Mouse (Mus musculus) CD8-positive naive resting alpha-beta T cell, adult 2 months (primary cell): ENCODE measurements around the gene Pck1.
"Not testable (repeated sequence)": the region's sequence is repeated elsewhere in the genome, so short reads cannot be mapped to it uniquely, and the experiment has no call there.

ENCODE experiments used
- DNase-seq, 2 experiments: peaks; one replicate each; pipeline ENCODE4 v3.0.0; 2022; ENCODE audit warnings: low read depth in 2 of 2, low spot score in 2 of 2

The Pck1 gene

GRCm38 (mm10) chr2:173152436-173153151, at the start of gene Pck1:
Gene Pck1 (plus strand): TSS chr2:173153048.
- DNase-seq = no peak

- no peak for DNase-seq
Observed at GRCm38 (mm10) chr2:173106409-173106808, 46.4 kb upstream of the Pck1 start.

GRCm38 (mm10) chr2:173106889-173107785, 45.7 kb upstream of the Pck1 start:
- DNase-seq = peak; percentile 43 to 67

GRCm38 (mm10) chr2:173108509-173109190, 44.2 kb upstream of the Pck1 start:
- DNase-seq = no peak

- no peak for DNase-seq
Observed at GRCm38 (mm10) chr2:173109510-173109909, 43.3 kb upstream of the Pck1 start.

- no peak for DNase-seq
Observed at GRCm38 (mm10) chr2:173110571-173110970, 42.3 kb upstream of the Pck1 start.

- not testable (repeated sequence) for DNase-seq
Observed at GRCm38 (mm10) chr2:173113796-173114195, 39.1 kb upstream of the Pck1 start.

GRCm38 (mm10) chr2:173119023-173119944, 33.6 kb upstream of the Pck1 start, which contains the start of gene Ctcfl:
Gene Ctcfl (minus strand): TSS chr2:173119525.
- DNase-seq = no peak

GRCm38 (mm10) chr2:173120117-173120516, 32.7 kb upstream of the Pck1 start:
- DNase-seq = not testable (repeated sequence)

- DNase-seq = no peak
Observed at GRCm38 (mm10) chr2:173124022-173124735, 28.7 kb upstream of the Pck1 start.

- DNase-seq = no peak
Observed at GRCm38 (mm10) chr2:173126386-173126785, 26.5 kb upstream of the Pck1 start.

- no peak for DNase-seq
Observed at GRCm38 (mm10) chr2:173129111-173129510, 23.7 kb upstream of the Pck1 start.

- no peak for DNase-seq
Observed at GRCm38 (mm10) chr2:173132262-173132661, 20.6 kb upstream of the Pck1 start.

GRCm38 (mm10) chr2:173132794-173133300, 20.0 kb upstream of the Pck1 start:
- no peak for DNase-seq

GRCm38 (mm10) chr2:173134695-173135094, 18.2 kb upstream of the Pck1 start:
- no peak for DNase-seq

GRCm38 (mm10) chr2:173138323-173139239, 14.3 kb upstream of the Pck1 start:
- DNase-seq = no peak

- no peak for DNase-seq
Observed at GRCm38 (mm10) chr2:173143611-173144010, 9.2 kb upstream of the Pck1 start.

GRCm38 (mm10) chr2:173145808-173146207, 7.0 kb upstream of the Pck1 start:
- no peak for DNase-seq

- DNase-seq = no peak
Observed at GRCm38 (mm10) chr2:173146728-173147127, 6.1 kb upstream of the Pck1 start.
